Mouse (Mus musculus) layer of hippocampus, adult 9-10 months (tissue): ENCODE measurements around the gene Irgq.
"Not testable (repeated sequence)": the region's sequence is repeated elsewhere in the genome, so short reads cannot be mapped to it uniquely, and the experiment has no call there.

Source experiments
- DNase-seq: peaks from one replicate; pipeline ENCODE4 v3.0.0; 2022; ENCODE audit warnings: low spot score

Gene Irgq

GRCm38 (mm10) chr7:24516319-24516718 lies 14.2 kb upstream of the Irgq start:
- DNase-seq, result not testable (repeated sequence)

GRCm38 (mm10) chr7:24517077-24517476 lies 13.4 kb upstream of the Irgq start:
- DNase-seq, result no peak

DNA sequence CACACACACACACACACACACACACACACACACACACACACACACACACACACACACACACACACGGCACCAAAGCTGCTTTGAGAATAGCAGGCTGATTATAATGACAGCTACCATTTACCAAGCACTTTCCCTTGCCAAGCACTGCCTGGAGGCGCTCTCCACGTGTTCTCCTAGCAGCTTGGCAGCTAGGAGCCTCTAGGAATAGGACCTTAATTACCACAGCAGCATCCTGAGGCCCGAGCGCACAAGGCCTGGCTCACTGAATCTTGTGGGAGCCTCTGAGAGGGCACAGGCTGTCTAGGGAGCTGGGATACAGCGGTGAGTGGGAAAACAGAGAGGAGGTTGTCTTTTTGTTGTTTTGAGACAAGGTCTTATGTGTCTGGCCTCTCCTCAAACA lies 12.8 kb upstream of the Irgq start:
- no peak for DNase-seq

DNA sequence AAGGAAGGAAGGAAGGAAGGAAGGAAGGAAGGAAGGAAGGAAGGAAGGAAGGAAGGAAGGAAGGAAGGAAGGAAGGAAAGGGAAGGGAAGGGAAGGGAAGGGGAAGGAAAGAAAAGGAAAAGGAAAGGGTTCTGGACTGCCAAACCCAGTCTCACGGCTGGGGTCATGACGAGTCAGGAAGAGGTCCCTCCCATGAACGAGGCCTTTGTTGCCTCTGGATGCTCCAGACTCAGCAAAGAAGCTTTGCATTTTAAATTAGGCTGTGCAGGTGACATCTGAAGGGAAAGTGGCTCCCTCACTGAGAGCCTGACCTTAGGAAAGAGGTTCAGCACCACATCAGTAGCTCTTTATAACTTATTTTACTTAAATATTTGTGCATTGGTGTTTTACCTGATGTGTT lies 11.4 kb upstream of the Irgq start:
- DNase-seq, result no peak

GRCm38 (mm10) chr7:24520054-24520453 lies 10.4 kb upstream of the Irgq start:
- not testable (repeated sequence) for DNase-seq

GRCm38 (mm10) chr7:24522805-24523204 lies 7.7 kb upstream of the Irgq start:
- no peak for DNase-seq

GRCm38 (mm10) chr7:24523723-24524122 lies 6.8 kb upstream of the Irgq start:
- no peak for DNase-seq

GRCm38 (mm10) chr7:24524978-24525377 lies 5.5 kb upstream of the Irgq start:
- DNase-seq, result no peak

GRCm38 (mm10) chr7:24525686-24526420 lies 4.6 kb upstream of the Irgq start:
- no peak for DNase-seq

DNA sequence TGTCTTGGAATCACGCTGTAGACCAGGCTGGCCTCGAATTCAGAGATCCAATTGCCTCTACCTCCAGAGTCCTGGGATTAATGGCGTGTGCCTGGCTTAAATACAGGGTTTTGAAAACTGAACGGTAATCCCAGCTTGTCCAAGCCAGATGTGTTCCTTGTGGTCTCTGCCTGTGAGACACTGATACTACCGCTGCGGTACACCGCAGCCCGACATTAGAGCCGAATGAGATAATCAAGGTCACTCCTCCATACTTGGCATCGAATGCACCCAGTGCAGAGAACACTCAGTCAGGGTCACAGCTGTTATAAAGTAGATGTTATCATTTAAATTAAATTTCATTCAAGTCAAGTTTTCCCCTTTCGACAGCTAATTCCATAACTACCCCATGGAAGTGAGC lies 1.6 kb upstream of the Irgq start:
- no peak for DNase-seq

DNA sequence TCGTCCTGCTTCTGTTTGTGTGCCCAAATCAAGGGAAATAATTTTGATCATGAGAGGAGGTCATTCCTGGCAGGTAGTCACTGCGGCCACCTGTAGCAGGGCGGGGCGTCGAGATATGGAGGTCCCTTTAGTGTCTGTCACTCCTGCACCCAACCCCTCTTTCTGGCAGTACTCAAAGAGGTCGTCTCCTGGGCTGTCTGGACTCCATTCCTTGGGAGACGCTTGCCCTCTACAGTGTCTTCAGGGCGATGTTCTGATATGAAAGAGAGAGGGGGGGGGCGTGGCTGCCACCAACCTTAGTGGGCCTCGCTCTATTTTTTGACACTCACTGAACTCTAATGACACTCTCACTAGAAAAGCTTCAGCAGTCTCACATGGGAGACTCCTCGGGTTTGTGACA lies 909 bp upstream of the Irgq start:
- no peak for DNase-seq

DNA sequence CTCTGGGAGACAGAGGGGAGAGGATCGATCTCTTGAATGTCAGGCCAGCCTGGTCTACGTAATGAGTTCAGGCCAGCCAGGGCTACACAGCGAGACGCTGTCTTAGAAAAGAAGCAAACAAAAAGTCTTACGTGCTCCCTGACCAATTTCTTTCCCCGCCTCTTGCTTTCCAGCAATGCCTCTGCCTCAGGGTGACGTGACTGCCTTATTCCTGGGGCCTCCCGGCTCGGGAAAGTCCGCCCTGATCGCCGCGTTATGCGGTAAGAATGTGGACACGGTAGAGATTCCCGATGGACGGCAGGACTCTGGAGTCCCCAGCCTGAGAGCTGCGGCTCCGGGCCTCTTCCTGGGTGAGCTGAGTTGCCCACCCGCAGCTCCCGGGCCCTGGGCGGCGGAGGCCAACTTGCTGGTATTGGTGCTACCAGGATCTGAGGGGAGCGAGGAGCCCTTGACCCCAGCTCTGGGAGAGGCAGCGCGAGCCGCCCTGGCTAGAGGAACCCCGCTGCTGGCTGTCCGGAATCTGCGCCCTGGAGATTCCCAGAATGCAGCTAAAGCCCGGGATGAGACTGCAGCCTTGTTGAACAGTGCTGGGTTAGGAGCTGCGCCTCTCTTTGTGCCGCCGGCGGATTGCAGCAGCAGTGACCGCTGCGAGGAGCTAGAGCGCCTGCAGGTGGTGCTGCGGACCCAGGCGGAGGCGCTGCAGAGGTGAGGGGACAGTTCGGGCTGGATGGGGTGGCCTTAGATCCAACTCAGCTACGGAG lies 902 bp downstream of the Irgq start:
- no peak for DNase-seq

- no peak for DNase-seq
Observed at GRCm38 (mm10) chr7:24533031-24533571, 2.6 kb downstream of the Irgq start.

GRCm38 (mm10) chr7:24533806-24534205 lies 3.3 kb downstream of the Irgq start:
- DNase-seq, result no peak

DNA sequence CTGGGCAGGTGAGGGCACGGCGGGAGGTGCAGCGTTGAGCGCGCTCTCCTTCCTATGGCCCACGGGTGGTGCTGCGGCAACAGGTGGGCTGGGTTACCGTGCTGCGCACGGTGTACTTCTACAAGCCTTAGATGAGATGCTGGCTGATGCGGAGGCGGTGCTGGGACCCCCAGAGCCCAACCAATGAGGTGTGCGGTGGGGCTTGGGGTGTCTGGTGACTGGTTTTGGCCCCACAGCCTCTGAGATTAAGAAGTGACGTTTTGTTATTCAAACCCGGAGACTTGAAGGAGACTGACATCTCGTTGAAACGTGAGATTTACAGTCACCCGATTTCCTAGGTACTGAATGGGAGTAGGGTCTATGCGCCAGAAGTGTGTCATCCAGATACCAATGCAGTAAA lies 3.8 kb downstream of the Irgq start:
- DNase-seq, result no peak

DNA sequence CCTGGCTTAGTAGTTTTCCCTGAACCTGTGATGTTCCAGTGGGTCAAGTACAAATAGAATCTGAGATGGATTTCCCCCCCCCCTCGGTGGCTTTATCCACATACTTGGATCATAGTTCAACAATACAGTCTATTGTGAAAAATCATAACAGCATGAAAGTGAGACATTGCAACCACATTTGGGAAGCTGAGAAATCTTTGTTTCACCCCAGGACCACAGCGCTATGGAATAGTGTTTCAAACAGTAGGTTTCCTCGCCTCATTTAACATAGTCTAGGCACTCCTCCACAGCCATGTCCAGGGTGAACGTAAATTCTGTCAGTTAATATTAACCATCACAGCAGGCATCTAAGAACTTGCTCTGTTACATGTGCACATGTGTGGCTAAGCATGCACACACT lies 6.6 kb downstream of the Irgq start:
- DNase-seq, result no peak

GRCm38 (mm10) chr7:24537591-24537990 lies 7.1 kb downstream of the Irgq start:
- no peak for DNase-seq

DNA sequence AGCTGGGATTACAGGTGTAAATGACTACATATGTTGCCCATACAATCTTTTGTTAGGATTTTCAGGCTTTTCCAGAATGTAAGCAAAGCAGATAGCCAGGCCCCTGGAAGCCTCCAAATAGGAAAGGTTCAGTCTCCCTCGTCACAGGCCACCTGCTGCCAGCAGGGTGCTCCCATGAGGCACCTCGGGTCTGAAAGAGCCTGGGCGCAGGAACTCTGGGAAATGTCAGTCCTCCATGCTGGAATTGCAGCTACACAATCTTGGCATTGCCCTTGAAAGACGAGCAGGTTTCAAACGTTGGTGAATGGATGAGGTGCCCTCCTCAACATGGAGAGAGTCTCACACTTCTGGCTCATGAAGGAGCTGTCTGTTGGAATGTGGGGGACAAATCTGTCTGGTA lies 7.7 kb downstream of the Irgq start:
- DNase-seq, result no peak

DNA sequence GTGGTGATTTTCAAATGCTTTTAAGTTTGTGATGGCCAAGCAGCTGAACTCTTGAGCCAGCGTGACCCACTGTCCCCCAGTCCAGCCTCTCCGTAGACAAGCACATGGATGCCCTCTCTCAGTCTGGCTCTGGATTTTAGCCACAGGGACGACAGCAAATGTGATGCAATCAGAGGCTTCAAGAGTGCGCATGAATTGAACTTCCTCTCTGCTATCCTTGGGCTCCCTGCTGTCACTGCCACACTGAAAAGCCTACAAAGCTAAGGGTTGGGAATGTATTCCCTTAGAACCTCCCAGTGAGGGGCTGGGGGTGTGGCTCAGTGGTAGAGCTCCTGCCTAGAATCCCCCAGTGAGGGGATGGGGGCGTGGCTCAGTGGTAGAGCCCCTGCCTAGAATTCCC lies 8.2 kb downstream of the Irgq start:
- DNase-seq, result no peak

- DNase-seq, result no peak
Observed at GRCm38 (mm10) chr7:24539686-24540085, 9.2 kb downstream of the Irgq start.

- DNase-seq, result no peak
Observed at GRCm38 (mm10) chr7:24544506-24544905, 14.0 kb downstream of the Irgq start.

- DNase-seq, result no peak
Observed at GRCm38 (mm10) chr7:24546068-24546614, 15.7 kb downstream of the Irgq start, which contains the start of the genes Pinlyp and Xrcc1. Pinlyp (minus strand) TSS chr7:24546118. Xrcc1 (plus strand) TSS chr7:24546289.
